Mouse (Mus musculus) lung, postnatal 0 days (tissue): Measurements from ENCODE around the gene Ppp2r5e.

Experiments used
- CTCF ChIP-seq: IDR thresholded peaks from 2 replicates; pipeline ENCODE4 v1.5.1; 2016; ENCODE audit warnings: antibody characterized with exemption, mild to moderate bottlenecking
- EP300 ChIP-seq: IDR thresholded peaks from 2 replicates; pipeline ENCODE4 v1.6.1; 2016; ENCODE audit warnings: antibody characterized with exemption, mild to moderate bottlenecking, control low read depth

DNA sequence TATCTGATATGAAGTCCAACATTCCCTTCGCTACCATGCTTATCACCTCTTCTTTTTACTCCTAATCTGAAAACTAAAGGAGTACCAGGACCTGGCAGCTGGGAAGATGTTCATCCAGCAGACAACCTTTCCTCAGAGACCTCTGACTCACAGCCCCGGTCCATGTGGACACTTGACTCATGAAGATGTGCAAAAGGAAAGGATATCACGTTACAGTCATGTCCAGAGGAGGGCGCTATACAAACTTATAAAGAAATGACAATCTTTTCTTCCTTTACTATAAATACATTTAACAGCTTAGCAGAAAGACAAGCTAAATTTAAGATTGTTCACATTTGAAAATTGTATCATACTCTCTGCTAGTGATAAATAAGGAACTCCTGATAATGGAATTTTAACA is 143.0 kb downstream of the Ppp2r5e start:
- peak; percentile 39 for TF ChIP-seq CTCF
- TF ChIP-seq EP300 = no peak
